Mouse (Mus musculus) thymus, adult 2 months (tissue): ENCODE results near the gene Hook2. TPM values are rescaled to one million over a fixed set of nuclear protein-coding genes. Genes with fewer than 3 reads are reported as not detected.

Source experiments
- DNase-seq: peaks from one replicate; pipeline ENCODE4 v3.0.0; 2021
- H3K27ac ChIP-seq: fragments of 200-500 bp; 2 replicates; pipeline ENCODE4 v1.5.1; 2012; ENCODE audit warnings: low read length, control low read depth; ENCODE audit not compliant: control insufficient read depth, insufficient read depth
- H3K27me3 ChIP-seq: fragments of 200-500 bp; 2 replicates; pipeline ENCODE4 v1.6.1; 2012; ENCODE audit warnings: mild to moderate bottlenecking, low read length, moderate library complexity, mixed read lengths; ENCODE audit not compliant: control insufficient read depth, insufficient read depth
- H3K36me3 ChIP-seq: fragments of 200-500 bp; 2 replicates; pipeline ENCODE4 v1.6.1; 2012; ENCODE audit warnings: mild to moderate bottlenecking, low read length, moderate library complexity; ENCODE audit not compliant: control insufficient read depth, insufficient read depth
- H3K4me1 ChIP-seq: fragments of 200-500 bp; replicated peaks from 2 replicates; pipeline ENCODE4 v1.6.1; 2012; ENCODE audit warnings: low read length; ENCODE audit not compliant: control insufficient read depth, insufficient read depth
- H3K4me3 ChIP-seq: fragments of 200-500 bp; 2 replicates; pipeline ENCODE4 v1.5.1; 2012; ENCODE audit warnings: mild to moderate bottlenecking, low read length, control low read depth, moderate library complexity; ENCODE audit not compliant: control insufficient read depth, insufficient read depth
- CTCF ChIP-seq: fragments of 200-500 bp; IDR thresholded peaks from 2 replicates; pipeline ENCODE4 v1.5.1; 2012; ENCODE audit warnings: mild to moderate bottlenecking, control low read depth, low read length, moderate library complexity, borderline replicate concordance; ENCODE audit not compliant: control insufficient read depth, poor library complexity, insufficient read depth; ENCODE audit errors: extremely low read depth
- POLR2A ChIP-seq: fragments of 200-500 bp; IDR thresholded peaks from 2 replicates; pipeline ENCODE4 v1.6.1; 2012; ENCODE audit warnings: mild to moderate bottlenecking, low read length, control low read depth, moderate library complexity; ENCODE audit not compliant: control insufficient read depth, poor library complexity, insufficient read depth; ENCODE audit errors: extremely low read depth
- WGBS: fragments of 180-500 bp; shearing (Covaris S2); methylation state at CpG from one replicate; pipeline ENCODE4 v1.1.7; 2018; 5-methylcytosine and 5-hydroxymethylcytosine counted together
- polyA plus RNA-seq: library from polyadenylated mRNA; depleted of rRNA; stranded (reverse); fragments of >200 nt; gene quantifications from 2 replicates; pipeline ENCODE4 v1.2.3, GENCODE M21; 2012

Gene Hook2
- polyA plus RNA-seq, 1 experiment, result 7.4 TPM

DNA sequence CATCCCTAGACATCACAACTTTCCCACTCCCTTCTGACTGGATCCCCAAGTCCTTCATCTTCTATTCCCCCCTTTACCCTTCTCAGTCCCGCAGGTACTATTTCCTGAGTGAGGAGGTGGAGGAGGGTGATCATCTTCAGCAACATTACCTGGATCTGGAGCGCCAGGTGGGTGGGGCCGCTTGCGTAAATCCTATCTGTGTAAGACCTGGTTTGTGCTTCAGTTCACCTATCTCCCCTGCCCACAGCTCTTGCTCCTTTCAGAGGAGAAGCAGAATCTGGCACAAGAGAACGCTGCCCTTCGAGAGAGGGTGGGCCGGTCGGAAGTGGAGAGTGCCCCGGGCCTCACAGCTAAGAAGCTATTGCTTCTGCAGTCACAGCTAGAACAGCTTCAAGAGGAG is 4.0 kb downstream of the Hook2 start:
- Histone ChIP-seq H3K4me1 (peaks cover 11% of the 10 kb centered on the region), H3K36me3 (no peaks in the 10 kb centered on the region), H3K4me3 (no peak overlapping the region), H3K27ac (no peak overlapping the region), H3K27me3 (no peaks in the 10 kb centered on the region)
- no peak for TF ChIP-seq POLR2A
- TF ChIP-seq CTCF, result no peak
- no peak for DNase-seq
- 97% methylated on average over 9 of the region's 9 CpGs for WGBS

DNA sequence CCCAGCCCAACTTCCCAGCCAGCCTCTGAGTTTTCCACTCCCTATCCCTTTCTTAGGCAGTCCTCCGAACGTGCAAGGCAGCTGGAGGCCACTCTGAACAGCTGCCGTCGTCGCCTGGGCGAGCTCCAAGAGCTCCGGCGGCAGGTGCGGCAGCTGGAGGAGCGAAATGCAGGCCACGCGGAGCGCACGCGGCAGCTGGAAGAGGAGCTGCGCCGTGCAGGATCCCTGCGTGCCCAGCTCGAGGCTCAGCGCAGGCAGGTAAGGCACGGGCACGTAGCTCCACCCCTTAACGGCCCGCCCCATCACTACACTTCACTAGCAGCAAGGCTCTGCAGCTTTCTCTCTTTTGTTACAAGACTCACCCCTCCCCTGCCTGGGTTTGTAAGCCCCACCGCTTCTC is 5.3 kb downstream of the Hook2 start:
- no peak for TF ChIP-seq POLR2A
- no peak for TF ChIP-seq CTCF
- WGBS, result 91% methylated on average over 25 of the region's 25 CpGs

DNA sequence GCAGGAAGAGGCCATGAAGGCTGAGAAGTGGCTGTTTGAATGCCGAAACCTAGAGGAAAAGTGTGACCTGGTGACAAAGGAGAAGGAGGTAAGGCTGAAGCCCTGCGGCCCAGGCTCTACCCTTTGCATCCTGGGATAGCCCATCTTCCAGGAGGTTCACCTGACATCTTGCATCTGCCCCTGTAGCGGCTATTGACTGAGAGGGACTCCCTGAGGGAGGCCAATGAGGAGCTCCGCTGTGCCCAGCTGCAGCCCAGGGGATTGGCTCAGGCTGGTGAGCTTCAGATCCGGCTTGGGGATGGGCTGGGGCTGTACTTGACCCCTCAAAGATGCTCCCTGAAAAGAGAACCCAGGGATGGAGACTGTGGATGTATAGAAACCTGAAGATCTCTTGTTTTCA is 6.6 kb downstream of the Hook2 start:
- TF ChIP-seq CTCF (no peak), POLR2A (no peak)
- no peak overlapping the region for H3K4me3 ChIP-seq
- no peak for DNase-seq
- H3K36me3 ChIP-seq, result no peaks in the 10 kb centered on the region
- WGBS, result 85% methylated on average over 5 of the region's 5 CpGs
- no peaks in the 10 kb centered on the region for H3K27me3 ChIP-seq
- peaks cover 5% of the 10 kb centered on the region; the same call in 1 of the 2 replicates for H3K4me1 ChIP-seq
- no peak overlapping the region; the same call in 1 of the 2 replicates for H3K27ac ChIP-seq

More for the DNA sequence above, 5.3 kb downstream of the Hook2 start:
- H3K27me3 ChIP-seq, result no peaks in the 10 kb centered on the region
- H3K27ac ChIP-seq, result no peak overlapping the region
- H3K4me3 ChIP-seq, result no peak overlapping the region
- no peak for DNase-seq
- H3K4me1 ChIP-seq, result peaks cover 9% of the 10 kb centered on the region
- no peaks in the 10 kb centered on the region for H3K36me3 ChIP-seq

DNA sequence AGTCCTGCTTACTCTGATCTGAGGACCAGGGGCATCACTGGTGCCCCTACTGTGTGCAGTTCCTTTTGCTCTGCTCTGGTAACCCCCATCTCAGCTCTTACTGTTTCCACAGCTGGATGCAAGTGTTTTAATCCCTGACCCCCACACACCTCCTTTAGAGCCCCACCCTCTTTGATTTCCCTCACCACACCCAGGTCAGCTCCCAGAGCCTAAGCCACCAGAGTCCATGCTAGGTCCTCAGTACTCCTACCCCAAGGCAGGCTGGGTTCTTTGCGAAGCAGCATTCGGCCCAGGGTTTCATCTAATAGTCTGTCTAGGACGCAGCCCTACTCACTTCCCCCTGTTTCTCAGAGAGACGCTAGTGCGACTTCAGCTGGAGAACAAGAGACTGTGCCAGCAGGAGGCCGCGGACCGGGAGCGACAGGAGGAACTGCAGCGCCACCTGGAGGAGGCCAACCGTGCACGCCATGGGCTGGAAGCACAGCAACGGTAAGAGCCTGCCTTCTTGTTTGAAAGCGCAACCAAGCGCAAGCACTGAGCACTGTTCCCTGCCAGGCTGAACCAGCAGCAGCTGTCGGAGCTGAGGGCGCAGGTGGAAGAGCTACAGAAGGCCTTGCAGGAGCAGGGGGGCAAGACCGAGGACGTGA is 7.4 kb downstream of the Hook2 start:
- Histone ChIP-seq H3K4me1 (peaks cover 5% of the 10 kb centered on the region; the same call in 1 of the 2 replicates), H3K27me3 (no peaks in the 10 kb centered on the region), H3K27ac (no peak overlapping the region), H3K4me3 (no peak overlapping the region), H3K36me3 (no peaks in the 10 kb centered on the region)
- peak; percentile 94 for DNase-seq
- WGBS, result 2% methylated on average over 19 of the region's 19 CpGs
- TF ChIP-seq CTCF, result peak; percentile 97
- no peak for TF ChIP-seq POLR2A

DNA sequence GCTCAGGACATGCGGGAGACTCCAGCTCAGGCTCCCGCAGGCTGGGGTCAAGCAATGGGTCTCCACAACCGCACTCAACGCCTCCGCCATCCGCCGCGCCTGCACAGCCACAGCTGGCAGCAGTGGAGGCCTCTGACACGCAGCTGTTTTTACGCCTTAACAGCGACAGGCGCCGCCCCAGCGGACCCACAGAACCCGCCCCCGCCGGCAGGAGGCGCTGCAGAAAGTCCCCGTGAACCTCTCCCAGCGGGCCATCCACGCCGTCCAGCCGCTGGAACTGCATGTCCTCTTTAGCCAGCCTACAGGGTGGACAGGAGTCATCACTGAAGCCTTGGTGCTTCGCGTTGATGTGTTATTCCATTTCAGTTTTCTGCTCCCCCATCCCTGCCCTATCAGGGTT is 17.3 kb downstream of the Hook2 start:
- Histone ChIP-seq H3K4me3 (no peak overlapping the region), H3K27ac (no peak overlapping the region), H3K36me3 (no peaks in the 10 kb centered on the region), H3K27me3 (no peaks in the 10 kb centered on the region; the same call in 1 of the 2 replicates), H3K4me1 (no peaks in the 10 kb centered on the region)
- WGBS, result 32% methylated on average over 25 of the region's 25 CpGs
- TF ChIP-seq CTCF (peak; percentile 57; the same call in 1 of the 2 replicates), POLR2A (no peak)
- DNase-seq, result peak; percentile 32

DNA sequence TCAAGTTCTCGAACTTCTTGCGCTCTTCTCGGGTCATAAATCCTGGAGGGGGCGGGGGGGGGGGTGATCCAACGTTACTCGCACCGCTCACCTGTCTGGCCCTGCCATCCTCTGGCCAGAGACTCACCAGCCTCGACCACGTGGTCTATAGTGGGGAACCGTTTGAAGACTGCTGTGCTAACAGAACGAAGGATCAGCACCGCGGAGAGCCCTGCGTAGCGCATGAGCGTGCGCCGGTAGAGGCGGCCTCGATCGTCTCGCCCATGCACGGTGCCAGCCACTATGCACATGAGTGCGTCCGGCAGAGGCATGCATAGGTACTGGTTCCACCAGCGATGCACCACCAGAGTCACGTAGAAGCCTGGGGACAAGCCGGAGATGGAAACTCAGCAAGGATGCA is 20.8 kb downstream of the Hook2 start:
- H3K27ac ChIP-seq, result no peak overlapping the region
- H3K4me1 ChIP-seq, result peaks cover 2% of the 10 kb centered on the region
- no peak overlapping the region for H3K4me3 ChIP-seq
- DNase-seq, result no peak
- no peaks in the 10 kb centered on the region; the same call in 1 of the 2 replicates for H3K27me3 ChIP-seq
- 13% methylated on average over 28 of the region's 28 CpGs for WGBS
- H3K36me3 ChIP-seq, result no peaks in the 10 kb centered on the region
- TF ChIP-seq POLR2A, result no peak
- TF ChIP-seq CTCF, result no peak
